In the genomic region with DNA sequence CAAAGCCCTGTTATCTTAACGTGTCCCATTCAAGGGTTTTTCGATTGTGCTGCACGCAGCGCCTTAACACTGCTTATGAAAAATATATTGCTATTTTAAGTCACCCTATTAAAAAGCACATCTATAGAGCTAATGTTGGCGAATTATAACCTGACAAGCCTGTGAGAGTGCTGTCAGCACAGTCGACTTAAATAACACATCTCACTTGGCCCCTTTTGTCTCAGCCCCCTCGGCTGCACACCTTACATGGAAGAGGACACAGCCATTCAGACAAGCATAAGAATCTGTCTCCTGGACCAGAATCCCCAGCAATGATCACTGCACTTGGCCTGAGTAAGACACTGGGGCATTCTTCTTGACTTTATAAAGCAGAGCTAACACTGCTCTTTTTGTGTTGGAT, we compare ENCODE assay signal across 27 mouse cellular contexts. TPM values are rescaled to one million over a fixed set of nuclear protein-coding genes. Genes with fewer than 3 reads are reported as not detected.
DNase-seq lines count a peak whose midpoint lies in the region; ATAC-seq and TF ChIP-seq lines count a peak whose summit lies in the region.
"Had no signal": no experiment of that assay in that cellular context is flagged by ENCODE, and none has a peak within 500 bp of the region (broad histone marks: within the 10 kb centered on the region; RNA-seq: fewer than 3 reads in every experiment).

No protein-coding gene starts in this region.

- no peak for TF ChIP-seq EP300 in heart, postnatal 0 days (IDR thresholded peaks at IDR 0.05; ENCODE audit: low read depth)

- no peak for TF ChIP-seq CTCF in heart, postnatal 0 days (IDR thresholded peaks at IDR 0.05; ENCODE audit: low read depth)

- no peaks in the 10 kb centered on the region for H3K36me3 ChIP-seq in forebrain, embryonic 15.5 days
- H3K36me3 ChIP-seq in forebrain, embryonic 11.5 days (ENCODE audit: control insufficient read depth, insufficient read depth, low read length), result no peaks in the 10 kb centered on the region
- peaks cover 12% of the 10 kb centered on the region for H3K36me3 ChIP-seq in heart, embryonic 12.5 days
- H3K36me3 ChIP-seq in heart, postnatal 0 days (replicated peaks; ENCODE audit: control insufficient read depth, insufficient read depth, low read length), result no peaks in the 10 kb centered on the region
- H3K36me3 ChIP-seq in neural tube, embryonic 13.5 days, result no peaks in the 10 kb centered on the region
- H3K36me3 ChIP-seq: intestine, embryonic 15.5 days; limb, embryonic 12.5 days; liver, embryonic 15.5 days; neural tube, embryonic 15.5 days had no signal

- no peak overlapping the region for H3K9ac ChIP-seq in forebrain, embryonic 15.5 days (replicated peaks)
- H3K9ac ChIP-seq in forebrain, embryonic 11.5 days (ENCODE audit: low read length), result no peak overlapping the region
- no peak overlapping the region for H3K9ac ChIP-seq in heart, embryonic 12.5 days
- H3K9ac ChIP-seq in heart, postnatal 0 days (replicated peaks; ENCODE audit: low read depth, low read length), result no peak overlapping the region
- peak overlapping the region; percentile 9; the same call in 1 of the 2 replicates for H3K9ac ChIP-seq in neural tube, embryonic 13.5 days
- H3K9ac ChIP-seq: intestine, embryonic 15.5 days; limb, embryonic 12.5 days; liver, embryonic 15.5 days; lung, embryonic 14.5 days; neural tube, embryonic 15.5 days had no signal

- intact Hi-C loops in heart, postnatal 36 days (cut with DNase I), result no loop called here

- no peak overlapping the region for H3K4me3 ChIP-seq in forebrain, embryonic 15.5 days
- H3K4me3 ChIP-seq in forebrain, embryonic 11.5 days (ENCODE audit: low read depth, low read length), result no peak overlapping the region
- H3K4me3 ChIP-seq in heart, embryonic 12.5 days, result no peak overlapping the region
- H3K4me3 ChIP-seq in heart, postnatal 0 days (ENCODE audit: low read depth, low read length), result no peak overlapping the region
- no peak overlapping the region for H3K4me3 ChIP-seq in neural tube, embryonic 13.5 days
- H3K4me3 ChIP-seq: gastrocnemius, adult 2 months; intestine, embryonic 15.5 days; layer of hippocampus, adult 2 months; left cerebral cortex, adult 2 months; limb, embryonic 12.5 days; liver, embryonic 15.5 days; neural tube, embryonic 15.5 days had no signal

- DNase-seq in forebrain, embryonic 11.5 days (ENCODE audit: low spot score), result no peak
- no peak for DNase-seq in heart, postnatal 4 days
- no peak for DNase-seq in heart, postnatal 0 days (ENCODE audit: low spot score)
- DNase-seq in heart, postnatal 36 days, result no peak
- DNase-seq in neural tube, embryonic 10.5 days (ENCODE audit: extremely low spot score, low spot score), result no peak
- DNase-seq: adrenal gland, adult 8-10 months; cerebellum, adult 11 months; cerebellum, adult 9-10 months; cerebellum, postnatal 36 days; gastrocnemius, adult 2 months; gastrocnemius, postnatal 36 days; kidney, adult 2 months; kidney, postnatal 36 days; lung, embryonic 14.5 days; lung, postnatal 14 days; right cerebral cortex, postnatal 14 days; thymus, postnatal 4 days had no signal

- H3K4me2 ChIP-seq in forebrain, embryonic 15.5 days (replicated peaks), result no peak overlapping the region
- no peak overlapping the region for H3K4me2 ChIP-seq in forebrain, embryonic 11.5 days (ENCODE audit: low read depth, low read length, severe bottlenecking)
- peak overlapping the region; percentile 31; the same call in 1 of the 2 replicates for H3K4me2 ChIP-seq in heart, embryonic 12.5 days
- peak overlapping the region; percentile 4; the same call in 1 of the 2 replicates for H3K4me2 ChIP-seq in heart, postnatal 0 days (ENCODE audit: low read depth, low read length)
- no peak overlapping the region for H3K4me2 ChIP-seq in neural tube, embryonic 13.5 days
- H3K4me2 ChIP-seq: intestine, embryonic 15.5 days; limb, embryonic 12.5 days; liver, embryonic 15.5 days; lung, embryonic 14.5 days; neural tube, embryonic 15.5 days had no signal

- 56% methylated on average over 7 of the region's 7 CpGs for WGBS in forebrain, embryonic 15.5 days
- 83% methylated on average over 7 of the region's 7 CpGs for WGBS in forebrain, embryonic 11.5 days
- 50% methylated on average over 7 of the region's 7 CpGs for WGBS in heart, embryonic 12.5 days
- WGBS in heart, postnatal 0 days, result 34% methylated on average over 7 of the region's 7 CpGs
- 73% methylated on average over 7 of the region's 7 CpGs for WGBS in neural tube, embryonic 13.5 days

- peaks cover 15% of the 10 kb centered on the region for H3K4me1 ChIP-seq in forebrain, embryonic 15.5 days
- no peaks in the 10 kb centered on the region for H3K4me1 ChIP-seq in forebrain, embryonic 11.5 days (replicated peaks; ENCODE audit: control insufficient read depth, insufficient read depth, low read length)
- H3K4me1 ChIP-seq in heart, embryonic 12.5 days (replicated peaks), result peaks cover 25% of the 10 kb centered on the region
- peaks cover 21% of the 10 kb centered on the region for H3K4me1 ChIP-seq in heart, postnatal 0 days (ENCODE audit: control insufficient read depth, insufficient read depth)
- peaks cover 6% of the 10 kb centered on the region for H3K4me1 ChIP-seq in neural tube, embryonic 13.5 days (replicated peaks)

- peak overlapping the region; percentile 45 for H3K27ac ChIP-seq in forebrain, embryonic 15.5 days (replicated peaks)
- H3K27ac ChIP-seq in forebrain, embryonic 11.5 days (ENCODE audit: low read depth, low read length), result no peak overlapping the region
- H3K27ac ChIP-seq in heart, embryonic 12.5 days (ENCODE audit: poor library complexity, severe bottlenecking), result peak overlapping the region; percentile 73
- peak overlapping the region; percentile 36; the same call in 1 of the 2 replicates for H3K27ac ChIP-seq in heart, postnatal 0 days (ENCODE audit: low read depth)
- 0 out of 2 replicates have a peak overlapping the region, but pooled peaks have one; percentile 28 for H3K27ac ChIP-seq in neural tube, embryonic 13.5 days (replicated peaks)
- H3K27ac ChIP-seq: gastrocnemius, adult 2 months; hindbrain, postnatal 0 days; intestine, embryonic 15.5 days; layer of hippocampus, adult 2 months; left cerebral cortex, adult 2 months; limb, embryonic 12.5 days; liver, embryonic 15.5 days; neural tube, embryonic 15.5 days had no signal

- no peaks in the 10 kb centered on the region for H3K27me3 ChIP-seq in forebrain, embryonic 15.5 days
- no peaks in the 10 kb centered on the region for H3K27me3 ChIP-seq in forebrain, embryonic 11.5 days (ENCODE audit: control insufficient read depth, insufficient read depth, low read length)
- no peaks in the 10 kb centered on the region for H3K27me3 ChIP-seq in heart, embryonic 12.5 days (replicated peaks)
- no peaks in the 10 kb centered on the region for H3K27me3 ChIP-seq in heart, postnatal 0 days (ENCODE audit: control insufficient read depth, insufficient read depth, low read length)
- H3K27me3 ChIP-seq in neural tube, embryonic 13.5 days, result no peaks in the 10 kb centered on the region
- H3K27me3 ChIP-seq: intestine, embryonic 15.5 days; limb, embryonic 12.5 days; liver, embryonic 15.5 days; neural tube, embryonic 15.5 days had no signal

- no peak for ATAC-seq in forebrain, embryonic 15.5 days (replicated peaks)
- ATAC-seq in forebrain, embryonic 11.5 days (replicated peaks; ENCODE audit: low FRiP score), result no peak
- no peak; the same call in 1 of the 2 replicates for ATAC-seq in heart, embryonic 12.5 days (ENCODE audit: insufficient number of reproducible peaks, low FRiP score)
- ATAC-seq in heart, postnatal 0 days (ENCODE audit: insufficient read depth, low read depth), result no peak
- ATAC-seq in neural tube, embryonic 13.5 days (ENCODE audit: low read depth), result no peak
- ATAC-seq: hindbrain, postnatal 0 days; intestine, embryonic 15.5 days had no signal

- H3K9me3 ChIP-seq in forebrain, embryonic 15.5 days, result no peaks in the 10 kb centered on the region
- H3K9me3 ChIP-seq in forebrain, embryonic 11.5 days (ENCODE audit: control insufficient read depth, low read length), result no peaks in the 10 kb centered on the region
- H3K9me3 ChIP-seq in heart, embryonic 12.5 days (replicated peaks), result 0 out of 2 replicates have a peak, but pooled peaks cover 3% of the 10 kb centered on the region
- H3K9me3 ChIP-seq in heart, postnatal 0 days (replicated peaks; ENCODE audit: control insufficient read depth, low read length), result no peaks in the 10 kb centered on the region; the same call in 1 of the 2 replicates
- peaks cover 4% of the 10 kb centered on the region; the same call in 1 of the 2 replicates for H3K9me3 ChIP-seq in neural tube, embryonic 13.5 days
- H3K9me3 ChIP-seq: intestine, embryonic 15.5 days; liver, embryonic 15.5 days; neural tube, embryonic 15.5 days had no signal

RNA-seq across cellular contexts. Expression of gene Atxn1, which starts 30.7 kb away (rescaled TPM):
- 11.6 and 12.8 TPM in 2 replicates for polyA plus RNA-seq in forebrain, embryonic 15.5 days (2015; fragmentation: Nextera tagmentation; extraction: Ambion mirVana)
- 2.2 and 3.3 TPM in 2 replicates for polyA plus RNA-seq in forebrain, embryonic 11.5 days (2014; fragmentation: Nextera tagmentation; extraction: Ambion mirVana)
- 7.1 and 7.7 TPM in 2 replicates for polyA plus RNA-seq in heart, embryonic 12.5 days (2016; fragmentation: Nextera tagmentation; extraction: Ambion mirVana)
- 10 to 100 TPM; 44.4 to 45.6 TPM for total RNA-seq in heart, postnatal 4 days (2021)
- total RNA-seq in heart, postnatal 0 days (2014; rRNA removed; ENCODE audit: low replicate concordance), result 15.0 and 19.5 TPM in 2 replicates
- polyA plus RNA-seq in heart, postnatal 0 days (2015; fragmentation: Nextera tagmentation; extraction: Ambion mirVana), result 8.2 and 10.3 TPM in 2 replicates
- total RNA-seq in heart, postnatal 36 days (2021), result 10 to 100 TPM; 33.0 to 35.0 TPM
- 6.9 and 8.2 TPM in 2 replicates for polyA plus RNA-seq in neural tube, embryonic 13.5 days (2015; fragmentation: Nextera tagmentation; extraction: Ambion mirVana)

Comparison
In these comparisons a context has a peak if more than half of its experiments do, and no peak if none do; other contexts are left out.
1. H3K4me2 ChIP-seq: peak in heart, embryonic 12.5 days (single experiment) and heart, postnatal 0 days (single experiment); none in forebrain, embryonic 15.5 days (single experiment), forebrain, embryonic 11.5 days (single experiment) and neural tube, embryonic 13.5 days (single experiment).